Mouse (Mus musculus) retina, adult 2 months (tissue): ENCODE results near the gene Akap13.
A peak's percentile ranks its signal among the peaks of the same experiment; 100 is the strongest.

Source experiments
- DNase-seq: peaks from one replicate; pipeline ENCODE4 v3.0.0-alpha.2; 2012; ENCODE audit warnings: low read depth, low spot score

Akap13 gene

GRCm38 (mm10) chr7:75633807-75634526 is 178.6 kb downstream of the Akap13 start:
- DNase-seq: no peak

- no peak for DNase-seq
Observed at GRCm38 (mm10) chr7:75638769-75639168, 183.4 kb downstream of the Akap13 start.

- DNase-seq: peak; percentile 34
Observed at GRCm38 (mm10) chr7:75639541-75639940, 184.2 kb downstream of the Akap13 start.

- no peak for DNase-seq
Observed at GRCm38 (mm10) chr7:75640074-75640473, 184.7 kb downstream of the Akap13 start.

GRCm38 (mm10) chr7:75640671-75641070 is 185.3 kb downstream of the Akap13 start:
- DNase-seq: no peak

GRCm38 (mm10) chr7:75641415-75642177 is 186.3 kb downstream of the Akap13 start:
- DNase-seq: no peak

GRCm38 (mm10) chr7:75642178-75642777 is 186.9 kb downstream of the Akap13 start:
- DNase-seq: no peak

GRCm38 (mm10) chr7:75642846-75643563 is 187.7 kb downstream of the Akap13 start:
- no peak for DNase-seq

GRCm38 (mm10) chr7:75643986-75644385 is 188.7 kb downstream of the Akap13 start:
- DNase-seq: no peak

- DNase-seq: no peak
Observed at GRCm38 (mm10) chr7:75644585-75644984, 189.3 kb downstream of the Akap13 start.

GRCm38 (mm10) chr7:75645156-75645933 is 190.0 kb downstream of the Akap13 start:
- no peak for DNase-seq

GRCm38 (mm10) chr7:75648051-75648450 is 192.7 kb downstream of the Akap13 start:
- no peak for DNase-seq

- no peak for DNase-seq
Observed at GRCm38 (mm10) chr7:75648961-75649360, 193.6 kb downstream of the Akap13 start.

GRCm38 (mm10) chr7:75649966-75650365 is 194.6 kb downstream of the Akap13 start:
- DNase-seq: no peak

- no peak for DNase-seq
Observed at GRCm38 (mm10) chr7:75653684-75654317, 198.5 kb downstream of the Akap13 start.

- DNase-seq: no peak
Observed at GRCm38 (mm10) chr7:75655180-75656074, 200.1 kb downstream of the Akap13 start.

- no peak for DNase-seq
Observed at GRCm38 (mm10) chr7:75656297-75656852, 201.0 kb downstream of the Akap13 start.

GRCm38 (mm10) chr7:75656896-75657295 is 201.6 kb downstream of the Akap13 start:
- DNase-seq: no peak

GRCm38 (mm10) chr7:75664455-75664854 is 209.1 kb downstream of the Akap13 start:
- no peak for DNase-seq
